Mouse (Mus musculus): ENCODE results near the gene Srebf2. TPM values are rescaled to one million over a fixed set of nuclear protein-coding genes. Genes with fewer than 3 reads are reported as not detected.
"Not testable (repeated sequence)": the region's sequence is repeated elsewhere in the genome, so short reads cannot be mapped to it uniquely, and the experiment has no call there.

Gene Srebf2
- total RNA-seq (2015; ENCODE audit: low replicate concordance): 40.7 and 42.9 TPM in 2 replicates
- 36.2 and 43.0 TPM in 2 replicates for total RNA-seq (2017; ENCODE audit: low replicate concordance)

DNA sequence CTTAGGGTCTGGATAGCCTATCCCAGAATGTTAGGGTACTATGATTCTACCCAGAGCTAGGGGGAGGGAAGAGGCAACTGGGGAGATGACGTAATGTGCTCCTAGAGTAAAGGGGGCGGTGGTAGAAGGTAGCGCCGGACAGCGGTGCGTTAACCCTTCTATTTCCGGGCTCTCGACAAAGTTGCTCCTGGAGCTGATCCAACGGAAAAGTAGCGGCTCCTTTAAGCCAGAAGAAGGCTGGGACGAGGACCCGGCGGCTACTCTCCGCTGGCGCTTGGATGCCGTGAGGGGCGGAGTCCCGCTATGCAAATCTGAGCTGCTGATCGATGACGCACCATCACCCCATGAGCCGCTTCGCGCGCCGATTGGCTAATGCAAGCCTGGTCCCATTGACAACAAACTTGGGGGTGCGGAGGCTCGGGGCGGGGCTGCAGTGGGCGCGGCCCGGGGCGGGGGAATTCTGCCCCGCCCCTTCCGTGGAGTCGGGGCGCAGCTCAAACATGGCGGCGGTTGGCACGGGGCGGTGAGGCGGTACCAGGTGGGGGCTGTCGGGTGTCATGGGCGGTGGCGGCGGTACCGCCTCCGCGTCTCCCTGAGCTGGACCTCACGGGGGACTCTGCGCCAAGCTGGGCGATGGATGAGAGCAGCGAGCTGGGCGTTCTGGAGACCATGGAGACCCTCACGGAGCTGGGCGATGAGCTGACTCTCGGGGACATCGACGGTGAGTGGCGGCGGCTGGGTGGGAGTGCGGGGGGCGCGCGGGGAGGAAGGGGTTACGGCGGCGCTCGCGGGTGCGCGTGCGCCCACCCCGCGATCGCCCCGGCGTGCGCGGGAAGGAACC lies at the start of gene Srebf2:
TSS of gene Srebf2 (plus strand) at position 412 of the 841 bp plus-strand sequence.
- ATAC-seq (replicated peaks; ENCODE audit: low FRiP score, poor library complexity, severe bottlenecking): peak; percentile 89

DNA sequence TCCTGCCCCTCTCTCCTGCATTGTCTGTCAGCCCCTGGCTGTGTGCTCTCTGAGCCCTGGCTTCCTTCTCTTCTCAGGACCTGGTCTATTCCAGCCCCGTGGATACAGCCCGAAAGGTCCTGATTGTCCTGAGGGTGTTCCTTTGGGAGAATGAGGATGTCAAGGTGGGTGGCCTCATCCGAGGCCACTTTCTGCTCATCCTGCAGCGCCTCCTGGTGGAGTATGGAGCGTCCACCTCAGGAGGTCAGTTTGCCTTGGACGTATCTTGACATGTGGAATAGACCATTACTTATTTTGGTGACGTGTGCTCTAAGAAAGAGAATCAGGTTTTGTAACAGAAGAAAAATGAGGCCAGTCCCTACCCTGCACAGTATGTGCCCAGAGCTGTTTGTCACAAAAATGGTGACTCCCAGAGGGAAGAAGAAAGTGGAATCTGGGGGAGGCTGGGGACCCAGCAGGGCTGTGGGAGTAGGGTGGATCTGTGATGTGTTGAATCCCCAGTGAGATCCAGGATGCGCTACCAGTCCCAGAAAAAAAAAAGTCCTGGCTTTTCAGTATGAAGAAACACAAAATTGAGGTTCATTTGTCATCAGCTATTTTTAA lies 39.9 kb upstream of the Srebf2 start:
- no peak for ATAC-seq (replicated peaks; ENCODE audit: low FRiP score, poor library complexity, severe bottlenecking)

DNA sequence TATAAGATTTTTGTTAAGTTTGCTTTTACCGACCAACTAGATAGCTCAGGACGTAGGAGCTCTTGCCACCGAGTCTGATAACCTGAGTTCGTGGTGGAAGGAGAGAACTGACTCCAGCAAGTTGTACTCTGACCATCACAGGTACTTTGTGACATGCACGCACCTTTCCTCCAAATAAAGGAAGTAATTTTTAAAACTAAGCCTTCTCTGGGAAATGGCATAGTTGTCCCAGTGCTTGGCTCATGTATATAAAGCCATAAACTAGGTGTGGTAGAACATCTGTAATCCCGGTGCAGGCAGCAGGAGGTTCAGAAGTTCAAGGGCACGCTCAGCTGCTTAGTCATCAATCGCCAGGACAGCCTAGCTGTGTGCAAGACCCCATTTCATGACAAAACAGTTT lies 26.4 kb upstream of the Srebf2 start:
- ATAC-seq (replicated peaks; ENCODE audit: low FRiP score, poor library complexity, severe bottlenecking): no peak

DNA sequence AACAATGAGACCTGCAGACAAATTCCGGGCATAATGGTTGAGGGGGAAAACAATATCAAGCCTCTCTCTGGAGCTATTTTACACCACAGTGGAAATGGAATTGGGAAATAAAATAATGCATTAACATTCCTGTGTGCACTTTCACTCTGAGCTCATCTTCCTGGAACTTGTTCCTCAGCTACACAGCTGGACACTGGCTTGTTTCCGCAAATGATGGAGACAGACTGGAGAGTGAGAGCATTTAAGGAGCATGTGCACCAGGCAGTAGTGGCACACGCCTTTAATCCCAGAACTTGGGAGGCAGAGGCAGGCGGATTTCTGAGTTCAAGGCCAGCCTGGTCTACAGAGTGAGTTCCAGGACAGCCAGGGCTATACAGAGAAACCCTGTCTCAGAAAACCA lies 20.3 kb upstream of the Srebf2 start:
- not testable (repeated sequence) for ATAC-seq (replicated peaks; ENCODE audit: low FRiP score, poor library complexity, severe bottlenecking)

DNA sequence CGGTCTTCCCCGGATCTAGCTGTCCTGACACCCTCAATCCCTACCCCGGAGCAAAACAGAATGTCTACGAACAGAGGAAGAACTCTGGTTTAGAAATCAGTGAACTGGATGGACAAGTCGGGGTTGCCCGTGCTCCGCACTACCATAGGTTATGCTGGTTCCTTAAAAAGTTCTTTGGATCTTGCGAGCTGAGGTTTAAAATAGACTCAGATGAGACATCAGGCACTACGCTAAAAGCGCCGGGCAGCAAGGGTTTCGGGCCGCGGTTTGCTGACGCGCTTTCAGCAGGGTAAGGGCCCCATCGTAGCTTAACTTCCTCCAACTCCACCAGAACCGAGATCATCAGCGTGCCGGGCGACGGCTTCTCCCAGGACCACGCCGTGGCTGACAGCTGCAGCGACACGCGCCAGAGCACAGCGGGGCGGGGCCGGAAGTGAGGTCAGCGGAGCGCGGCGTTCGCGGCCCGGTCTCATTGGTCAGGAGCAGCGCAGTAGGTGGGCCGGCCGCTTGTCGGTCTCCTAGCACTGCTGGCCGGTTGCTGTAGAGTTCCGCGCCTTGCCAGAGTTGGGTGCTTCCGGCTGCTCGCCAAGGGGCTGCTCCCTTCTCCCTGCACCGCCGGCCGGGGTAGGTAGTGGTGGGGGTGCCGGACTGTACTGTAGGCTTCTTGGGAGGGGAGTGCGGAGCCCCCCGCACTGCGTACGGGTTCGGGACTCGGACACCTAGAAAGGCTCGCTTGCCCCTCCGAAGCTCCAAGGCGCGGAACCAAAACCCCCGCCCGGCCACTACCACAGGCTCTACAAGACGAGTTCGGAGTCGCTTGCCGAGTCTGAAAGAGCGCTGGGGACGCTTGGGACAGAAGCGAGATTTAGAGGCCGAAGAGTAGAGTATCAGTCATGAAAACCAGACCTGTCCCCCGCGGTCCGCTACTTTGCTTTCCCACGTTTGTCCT lies 19.3 kb upstream of the Srebf2 start, which contains the start of gene Ccdc134:
TSS of gene Ccdc134 (plus strand) at position 497 of the 949 bp plus-strand sequence.
- ATAC-seq (replicated peaks; ENCODE audit: low FRiP score, poor library complexity, severe bottlenecking): peak; percentile 98

DNA sequence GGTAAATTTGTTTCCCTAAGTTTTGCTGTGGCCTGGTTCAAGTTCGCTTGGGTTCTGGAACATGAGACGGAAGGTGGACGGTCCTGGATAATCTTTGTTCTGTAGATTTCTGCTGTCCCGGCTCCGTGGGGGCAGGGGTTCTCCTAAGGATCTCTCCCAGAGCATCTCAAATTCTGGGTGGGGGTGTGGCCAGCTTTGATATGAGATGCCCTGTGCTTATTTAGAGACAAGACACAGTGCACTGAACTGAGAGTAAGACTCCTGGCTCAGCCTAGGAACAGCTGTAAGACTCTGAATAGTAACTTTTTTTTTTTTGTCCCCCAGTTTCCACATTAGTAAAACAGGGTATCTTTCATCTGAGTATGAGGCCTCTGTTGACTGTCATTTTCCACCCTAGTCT lies 18.6 kb upstream of the Srebf2 start:
- ATAC-seq (replicated peaks; ENCODE audit: low FRiP score, poor library complexity, severe bottlenecking): peak; percentile 50

DNA sequence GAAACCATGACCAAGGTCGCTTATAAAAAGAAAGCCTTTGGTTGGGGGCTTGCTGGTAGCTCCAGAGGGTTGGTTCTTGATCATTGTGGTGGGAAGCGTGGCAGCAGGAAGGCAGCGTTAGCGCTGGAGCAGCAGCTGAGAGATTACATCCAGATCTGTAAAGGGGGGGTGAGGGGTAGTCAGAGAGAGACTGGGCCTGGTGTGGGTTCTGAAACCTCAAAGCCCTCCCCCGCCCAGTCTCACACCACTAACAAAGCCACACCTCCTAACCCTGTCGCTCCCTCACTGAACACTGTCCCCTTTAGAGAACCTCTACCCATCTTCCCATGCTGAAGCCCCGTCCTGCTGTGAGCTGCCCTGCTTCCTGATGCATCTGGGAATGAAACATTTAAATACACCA lies 16.4 kb upstream of the Srebf2 start:
- ATAC-seq (replicated peaks; ENCODE audit: low FRiP score, poor library complexity, severe bottlenecking): no peak

DNA sequence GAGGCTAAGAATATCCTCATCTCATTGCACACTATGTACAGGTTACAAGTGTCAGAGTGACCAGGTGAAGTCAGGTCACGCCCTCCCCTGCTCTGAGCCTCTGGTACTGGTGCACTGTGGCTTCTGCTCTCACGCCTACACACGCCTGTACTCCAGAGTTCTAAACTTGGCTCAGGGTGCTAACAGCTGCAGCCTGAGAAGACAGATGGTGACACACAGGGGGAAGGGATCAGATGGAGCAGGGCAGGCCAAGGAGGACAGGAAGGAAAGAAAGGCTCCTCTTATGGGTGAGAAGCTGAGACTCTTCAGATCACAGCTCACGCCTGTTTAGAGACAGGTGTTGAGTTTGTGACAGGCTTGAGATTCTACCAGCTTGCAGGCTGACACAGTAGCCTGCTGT lies 11.6 kb upstream of the Srebf2 start:
- ATAC-seq (replicated peaks; ENCODE audit: low FRiP score, poor library complexity, severe bottlenecking): no peak

DNA sequence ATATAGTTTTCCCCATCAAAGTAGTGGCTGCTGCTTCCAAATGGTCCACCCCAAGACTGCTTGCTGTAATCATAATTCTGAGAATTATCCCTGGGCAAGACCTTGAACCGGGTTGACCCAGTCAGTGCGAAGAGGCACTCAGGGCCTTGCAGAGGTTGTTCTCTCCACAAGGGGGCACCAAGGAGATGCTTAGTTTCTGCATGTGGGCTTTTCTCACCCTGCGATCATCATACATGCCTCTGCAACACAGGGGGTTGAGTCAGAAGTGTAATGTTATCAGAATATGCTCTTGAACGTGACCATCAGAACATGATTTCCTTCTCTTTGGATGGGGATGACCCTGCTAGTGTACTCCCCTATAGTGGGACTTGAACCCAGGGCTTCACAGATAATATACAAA lies 8.4 kb upstream of the Srebf2 start:
- ATAC-seq (replicated peaks; ENCODE audit: low FRiP score, poor library complexity, severe bottlenecking): peak; percentile 80

DNA sequence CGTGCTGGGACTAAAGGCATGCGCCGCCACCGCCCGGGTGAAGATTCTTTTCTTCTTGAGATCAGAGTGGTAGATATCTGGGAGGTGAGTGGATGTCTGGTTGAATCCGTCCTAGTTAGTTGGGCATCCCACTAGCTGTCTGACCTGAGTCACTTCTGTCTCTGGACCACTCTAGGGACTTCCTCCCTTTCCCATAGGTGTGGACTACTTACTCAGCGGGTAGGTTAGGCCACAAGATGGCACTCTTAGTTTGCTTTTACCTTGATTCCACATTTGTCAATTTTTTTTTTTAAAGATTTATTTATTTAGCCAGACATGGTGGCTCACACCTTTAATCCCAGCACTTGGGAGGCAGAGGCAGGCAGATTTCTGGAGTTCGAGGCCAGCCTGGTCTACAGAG lies 7.8 kb upstream of the Srebf2 start:
- ATAC-seq (replicated peaks; ENCODE audit: low FRiP score, poor library complexity, severe bottlenecking): no peak

DNA sequence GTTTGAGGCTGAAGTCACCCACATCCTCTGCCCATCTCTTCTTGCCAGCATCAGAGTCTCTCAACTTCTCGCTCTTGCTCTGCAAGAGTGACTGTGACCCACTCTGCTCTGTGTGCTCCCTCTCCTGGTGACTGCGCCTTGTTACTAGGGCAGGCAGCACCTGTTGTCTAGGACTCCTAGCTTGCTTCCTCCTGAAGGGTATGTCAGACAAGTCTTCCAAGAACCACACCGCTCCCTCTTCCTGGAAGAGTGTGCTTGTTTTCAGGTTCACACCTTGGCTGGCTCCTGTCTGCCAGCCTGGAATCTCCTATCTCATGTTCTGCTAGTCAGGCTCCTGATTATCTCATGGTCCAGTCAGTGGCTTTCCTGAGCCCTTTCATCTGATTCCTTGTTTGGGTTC lies 6.6 kb upstream of the Srebf2 start:
- no peak for ATAC-seq (replicated peaks; ENCODE audit: low FRiP score, poor library complexity, severe bottlenecking)

DNA sequence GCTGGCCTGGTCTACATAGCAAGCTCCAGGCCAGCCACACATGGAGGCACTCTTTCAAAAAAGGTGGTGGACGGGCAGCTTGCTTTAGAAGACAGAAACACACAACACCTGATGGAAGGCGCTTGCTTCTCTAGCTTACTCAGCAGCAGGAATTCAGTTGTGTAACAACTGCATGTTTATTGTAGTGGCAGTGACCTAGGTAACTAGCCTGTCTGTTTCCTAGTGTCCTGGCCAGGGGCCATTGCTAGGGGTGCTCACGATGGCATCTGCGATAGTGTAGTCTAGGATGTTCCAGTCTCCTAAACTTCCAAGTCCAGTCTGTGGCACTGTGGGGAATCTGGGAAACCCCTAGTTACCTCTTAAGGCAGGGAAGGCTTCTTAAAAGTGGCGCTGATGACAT lies 2.8 kb upstream of the Srebf2 start:
- ATAC-seq (replicated peaks; ENCODE audit: low FRiP score, poor library complexity, severe bottlenecking): no peak

DNA sequence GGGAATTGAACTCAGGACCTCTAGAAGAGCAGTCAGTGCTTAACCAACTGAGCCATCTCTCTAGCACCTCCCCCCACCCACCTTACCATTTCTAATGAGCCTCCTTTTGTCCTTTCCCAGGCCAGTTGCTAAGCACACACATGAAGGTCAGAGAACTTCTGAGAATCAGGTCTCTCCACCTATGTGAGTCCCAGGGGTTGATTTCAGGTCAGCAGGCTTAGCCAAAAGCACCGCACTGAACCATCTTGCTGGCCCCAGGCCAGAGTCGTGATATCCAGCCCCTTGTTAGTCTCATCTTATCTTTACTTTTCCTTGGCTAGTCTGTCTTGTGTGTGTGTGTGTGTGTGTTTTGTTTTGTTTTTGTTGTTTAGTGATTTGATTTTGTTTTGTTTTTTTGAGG lies 1.6 kb upstream of the Srebf2 start:
- ATAC-seq (replicated peaks; ENCODE audit: low FRiP score, poor library complexity, severe bottlenecking): no peak

DNA sequence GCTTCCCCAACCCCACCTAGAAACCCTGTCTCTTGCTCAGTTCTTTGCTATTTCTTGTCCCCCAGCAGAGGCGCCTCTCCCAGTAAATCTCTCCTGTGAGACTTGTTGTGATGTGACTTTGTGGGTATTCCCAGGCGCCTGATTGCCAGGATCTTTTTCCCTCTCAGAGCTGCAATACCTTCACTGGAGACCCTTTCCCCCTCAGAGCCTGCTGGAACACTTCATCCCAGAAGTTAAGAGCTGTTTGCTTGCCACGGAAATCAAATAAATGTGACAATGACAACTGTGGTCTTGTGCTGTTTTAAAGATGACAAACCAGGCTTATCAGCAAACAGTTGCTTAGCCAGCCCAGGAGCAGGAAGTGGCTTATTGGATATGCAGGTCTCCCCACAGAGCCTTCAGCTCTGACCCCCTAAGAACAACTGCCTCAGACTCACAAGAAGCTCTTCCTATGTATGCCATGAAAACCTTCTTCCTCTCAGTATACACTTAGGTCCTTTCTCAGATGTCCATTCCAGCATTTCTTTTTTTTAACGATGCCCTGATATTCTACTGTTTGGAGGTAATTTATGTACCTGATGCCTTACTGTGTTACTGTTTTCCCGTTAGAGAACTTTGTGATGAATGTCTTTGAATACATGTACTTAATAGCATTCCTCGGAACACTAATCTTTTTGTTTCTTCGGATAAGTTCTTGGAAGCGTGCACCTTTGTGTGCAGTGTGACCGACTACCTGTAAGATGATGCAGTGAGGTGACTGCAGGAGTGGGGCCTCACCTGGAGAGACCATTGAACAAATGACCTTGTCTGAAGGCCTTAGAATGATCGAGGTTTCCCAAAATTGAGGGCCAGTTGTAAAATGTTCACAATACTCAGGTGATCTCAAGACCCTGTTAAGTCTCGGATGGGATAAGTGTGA lies 871 bp upstream of the Srebf2 start:
- peak; percentile 7 for ATAC-seq (replicated peaks; ENCODE audit: low FRiP score, poor library complexity, severe bottlenecking)

DNA sequence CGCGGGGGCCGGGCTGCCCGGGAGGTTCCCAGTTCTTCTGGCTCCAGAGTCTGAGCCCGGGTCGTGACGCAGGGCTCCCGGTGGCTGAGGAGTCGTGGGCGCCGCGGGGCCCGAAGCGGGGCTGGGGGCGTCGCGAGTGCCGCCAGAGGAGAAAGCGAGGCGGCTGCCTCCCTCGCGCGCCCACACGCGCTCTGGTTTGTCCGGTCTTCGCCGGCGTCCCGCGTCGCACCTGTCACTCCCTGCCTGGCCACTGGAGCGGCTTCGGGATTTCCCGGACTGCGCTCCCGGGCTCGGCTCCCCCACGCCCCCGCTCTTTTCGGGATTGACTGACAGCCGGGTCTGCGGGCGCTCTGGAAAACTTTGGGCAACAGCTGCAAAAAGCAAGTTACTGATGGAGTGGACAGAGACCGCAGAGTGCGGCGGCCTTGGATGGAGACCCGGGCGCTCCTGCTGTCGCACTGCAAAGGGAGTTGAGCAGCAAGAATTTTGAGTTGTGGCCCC lies 680 bp downstream of the Srebf2 start:
- ATAC-seq (replicated peaks; ENCODE audit: low FRiP score, poor library complexity, severe bottlenecking): 0 out of 2 replicates have a peak, but pooled peaks have one; percentile 22

DNA sequence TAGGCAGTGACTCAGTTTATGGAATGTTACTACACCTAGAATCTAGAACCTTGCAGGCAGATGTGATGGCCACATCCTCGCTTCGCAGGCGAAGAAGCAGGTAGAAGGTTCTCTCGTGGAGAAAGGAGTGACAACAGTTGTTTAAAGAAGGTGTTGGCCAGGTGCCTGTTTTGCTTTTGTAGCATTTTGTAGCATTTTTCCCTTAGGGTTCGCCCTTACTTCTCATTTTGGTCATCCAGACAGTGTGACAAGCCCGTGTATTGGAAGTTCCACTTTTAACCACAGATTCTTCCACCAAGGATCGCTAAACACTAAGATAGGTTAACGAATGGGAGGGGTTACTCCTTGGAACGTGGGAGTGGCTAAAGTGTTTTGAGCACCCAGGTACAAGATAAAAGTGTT lies 1.5 kb downstream of the Srebf2 start:
- peak; percentile 26; the same call in 1 of the 2 replicates for ATAC-seq (replicated peaks; ENCODE audit: low FRiP score, poor library complexity, severe bottlenecking)

DNA sequence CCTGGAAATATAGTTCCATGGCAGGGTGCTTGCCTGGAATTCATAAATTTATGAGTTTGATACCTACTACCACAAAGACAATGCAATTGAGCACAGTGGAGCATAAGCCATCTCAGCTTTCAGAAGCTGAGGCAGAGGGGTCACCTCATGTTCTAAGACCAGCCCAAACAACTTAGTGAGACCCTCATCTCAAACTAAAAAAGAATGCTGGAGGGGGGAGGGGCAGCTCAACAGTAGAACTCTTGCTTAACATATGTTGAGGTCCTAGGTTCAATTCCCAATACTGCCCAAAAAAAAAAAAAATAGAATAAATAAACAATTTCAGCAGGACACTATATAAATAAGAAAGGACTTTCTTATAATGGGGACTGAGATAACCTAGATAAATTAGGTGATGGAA lies 3.1 kb downstream of the Srebf2 start:
- no peak for ATAC-seq (replicated peaks; ENCODE audit: low FRiP score, poor library complexity, severe bottlenecking)

DNA sequence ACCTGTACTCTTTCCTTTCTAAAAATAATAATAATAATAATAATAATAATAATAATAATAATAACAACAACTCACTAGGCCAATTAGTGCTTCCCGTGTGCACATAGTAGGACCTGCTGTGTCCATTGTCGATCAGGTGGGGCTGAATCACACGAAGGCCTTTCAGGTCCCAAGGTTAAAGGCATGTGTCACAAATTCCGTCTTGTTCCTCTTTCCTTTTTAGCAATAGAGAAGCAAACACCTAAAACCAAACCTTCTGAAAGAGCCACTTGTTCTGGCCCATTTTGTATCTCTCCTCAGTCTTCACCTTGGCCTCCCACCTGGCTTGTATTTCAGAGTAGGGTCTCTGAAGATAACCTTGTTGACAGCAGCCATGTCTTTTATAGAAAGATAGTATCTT lies 4.2 kb downstream of the Srebf2 start:
- no peak for ATAC-seq (replicated peaks; ENCODE audit: low FRiP score, poor library complexity, severe bottlenecking)

DNA sequence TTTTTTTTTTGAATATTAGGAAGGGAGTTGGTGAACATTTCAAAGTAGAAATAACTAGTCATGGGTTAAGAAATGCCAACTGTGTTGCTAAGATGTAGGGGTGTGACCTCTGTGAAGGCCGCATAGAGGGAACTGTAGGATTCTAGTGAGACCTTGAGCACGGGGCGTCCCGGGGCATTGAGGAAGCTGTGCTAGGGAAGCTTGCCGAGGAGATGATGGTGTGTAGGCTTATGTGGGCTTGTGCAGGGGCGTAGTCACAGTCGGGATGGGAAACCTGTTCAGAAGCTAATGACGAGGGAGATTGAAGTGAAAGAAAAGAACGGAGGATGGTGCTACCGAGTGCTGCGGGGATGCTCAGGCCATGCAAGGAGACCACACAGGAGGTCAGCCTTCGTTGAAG lies 5.0 kb downstream of the Srebf2 start:
- no peak for ATAC-seq (replicated peaks; ENCODE audit: low FRiP score, poor library complexity, severe bottlenecking)
